Comparison of ENCODE assay signal across 1 mouse cellular context in genomic region chrX:112680605-112681004, GRCm38 (mm10).
A peak's percentile ranks its signal among the peaks of the same experiment; 100 is the strongest.
TF ChIP-seq lines count a peak whose summit lies in the region.

No protein-coding gene starts in this region.

TF ChIP-seq in MEL, 35 proteins besides CTCF, POLR2A, EP300 and RAD21 (continued from another document):
- no peak for TF ChIP-seq SMC3 (IDR thresholded peaks at IDR 0.05; ENCODE audit: low read depth, low read length)
- TF ChIP-seq ZNF384 (IDR thresholded peaks at IDR 0.05; ENCODE audit: low read depth, low read length), result no peak
- 0 out of 2 replicates have a peak, but pooled peaks have one; percentile 41 for TF ChIP-seq HCFC1 (IDR thresholded peaks at IDR 0.05; ENCODE audit: low read depth, low read length)
- TF ChIP-seq RCOR1 (IDR thresholded peaks at IDR 0.05; ENCODE audit: low read depth, low read length), result peak; percentile 82
- no peak for TF ChIP-seq CHD1 (IDR thresholded peaks at IDR 0.05; ENCODE audit: low read depth, low read length)
- TF ChIP-seq GATA1 (IDR thresholded peaks at IDR 0.05; ENCODE audit: low read depth, low read length), result peak; percentile 95
- TF ChIP-seq E2F4 (IDR thresholded peaks at IDR 0.05; ENCODE audit: borderline replicate concordance, low read depth, low read length), result no peak
- no peak for TF ChIP-seq NELFE (IDR thresholded peaks at IDR 0.05; ENCODE audit: low read depth, low read length)
- TF ChIP-seq BHLHE40 (IDR thresholded peaks at IDR 0.05; ENCODE audit: borderline replicate concordance, low read depth, low read length), result peak; percentile 60; the same call in 1 of the 2 replicates
- TF ChIP-seq MYC (IDR thresholded peaks at IDR 0.05; ENCODE audit: low read depth, low read length), result peak; percentile 45; the same call in 1 of the 2 replicates
- no peak for TF ChIP-seq USF1 (IDR thresholded peaks at IDR 0.05; ENCODE audit: low read depth, low read length)
- TF ChIP-seq JUND (IDR thresholded peaks at IDR 0.05; ENCODE audit: low read depth, low read length), result no peak
- peak; percentile 53 for TF ChIP-seq KAT2A (conservative IDR thresholded peaks at IDR 0.05; ENCODE audit: low read depth, low read length)
- peak; percentile 9; the same call in 1 of the 2 replicates for TF ChIP-seq ZC3H11A (IDR thresholded peaks at IDR 0.05; ENCODE audit: low read depth, low read length)
- peak; percentile 74 for TF ChIP-seq MAZ (IDR thresholded peaks at IDR 0.05; ENCODE audit: low read depth, low read length)
- peak; percentile 70; the same call in 1 of the 2 replicates for TF ChIP-seq MEF2A (IDR thresholded peaks at IDR 0.05; ENCODE audit: extremely low read depth, insufficient replicate concordance, low read depth, low read length, poor library complexity, severe bottlenecking)
- TF ChIP-seq MAX (IDR thresholded peaks at IDR 0.05; ENCODE audit: low read length), result 0 out of 2 replicates have a peak, but pooled peaks have one; percentile 14
- TF ChIP-seq TAL1 (IDR thresholded peaks at IDR 0.05; ENCODE audit: low read length), result peak; percentile 71
- 0 out of 2 replicates have a peak, but pooled peaks have one; percentile 26 for TF ChIP-seq ZMIZ1 (IDR thresholded peaks at IDR 0.05; ENCODE audit: low read depth, low read length)
- TF ChIP-seq TBP (IDR thresholded peaks at IDR 0.05; ENCODE audit: low read depth, low read length), result 0 out of 2 replicates have a peak, but pooled peaks have one; percentile 32
